Mouse (Mus musculus) right cerebral cortex, postnatal 10 days (tissue): ENCODE data around the gene Sirt2.

Experiments used
- DNase-seq, 2 experiments: peaks; one replicate each; pipeline ENCODE4 v3.0.0; 2021; ENCODE audit warnings: low spot score in 2 of 2

The Sirt2 gene

DNA sequence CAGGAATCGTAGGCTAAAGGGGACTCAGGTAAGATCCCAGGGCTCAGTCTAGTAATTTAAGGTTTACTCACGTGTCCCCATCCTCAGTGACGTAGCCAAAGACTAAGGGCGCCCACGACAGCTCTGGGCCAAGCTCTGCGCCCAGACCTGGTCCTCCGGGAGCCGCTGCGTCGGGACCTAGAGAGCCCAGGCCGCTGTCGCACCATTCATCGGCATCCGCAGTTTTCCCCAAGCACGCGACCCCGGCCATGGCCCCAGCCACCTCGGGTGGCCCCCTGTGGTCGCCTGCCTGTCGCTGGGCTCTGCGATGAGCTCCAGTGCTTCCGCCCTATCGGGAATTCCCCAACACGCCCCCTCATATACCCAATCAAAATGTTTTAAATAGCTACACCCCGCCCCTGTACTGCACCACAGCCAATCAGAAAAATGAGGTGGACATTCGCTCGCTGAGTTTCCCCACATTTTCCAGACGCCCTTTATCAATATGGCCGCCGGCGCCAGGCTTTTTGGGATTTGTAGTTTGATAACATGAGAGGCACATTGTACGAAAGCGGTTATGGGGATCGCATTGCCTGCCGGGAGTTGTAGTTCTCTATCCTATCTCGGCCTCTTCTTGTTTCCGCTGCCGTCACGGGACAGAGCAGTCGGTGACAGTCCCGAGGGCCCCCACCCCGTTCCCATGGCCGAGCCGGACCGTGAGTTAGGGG is at the start of gene Sirt2:
Gene Sirt2, plus strand, starts transcription at position 563 of the 707 bp plus-strand sequence.
- DNase-seq = peak; percentile 99

DNA sequence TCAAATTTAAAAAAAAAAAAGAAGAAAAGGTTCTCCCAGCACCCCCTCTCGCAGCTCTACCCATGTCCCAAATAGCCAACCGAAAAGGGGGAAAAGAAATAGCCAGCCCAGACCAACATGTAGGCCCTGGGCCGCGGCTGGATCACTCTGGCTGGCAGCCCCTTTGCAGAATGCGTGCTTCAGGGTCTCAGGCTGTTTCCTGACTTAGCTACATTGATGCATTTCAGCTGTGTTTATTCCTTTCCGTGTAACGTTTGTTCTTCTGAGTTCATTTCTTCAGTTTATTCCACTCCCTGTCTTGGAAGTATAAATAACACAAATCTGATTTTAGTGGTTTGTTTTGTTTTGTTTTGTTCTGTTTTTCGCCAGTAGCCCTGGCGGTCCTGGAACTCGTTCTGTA is 48.8 kb upstream of the Sirt2 start:
- no peak for DNase-seq

DNA sequence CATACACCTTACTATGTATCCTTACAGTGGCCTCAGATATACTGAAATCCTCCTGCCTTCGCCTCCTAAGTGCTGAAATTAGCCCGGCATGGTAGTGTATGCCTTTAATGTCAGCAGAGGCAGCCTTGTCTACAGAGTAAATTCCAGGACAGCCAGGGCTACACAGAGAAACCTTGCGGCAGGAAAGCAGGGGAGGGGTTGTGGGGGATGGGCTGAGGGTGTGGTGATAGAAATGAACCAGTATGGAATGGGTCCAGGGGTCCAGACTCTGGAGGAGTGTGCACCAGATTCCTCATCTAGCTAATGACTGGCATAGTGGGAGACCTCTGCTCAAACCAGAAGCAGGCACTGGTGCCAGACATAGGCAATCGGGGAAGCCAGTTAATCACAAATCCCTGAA is 47.4 kb upstream of the Sirt2 start:
- no peak for DNase-seq

- DNase-seq = no peak
Measured at GRCm38 (mm10) chr7:28719650-28720049, 46.9 kb upstream of the Sirt2 start.

DNA sequence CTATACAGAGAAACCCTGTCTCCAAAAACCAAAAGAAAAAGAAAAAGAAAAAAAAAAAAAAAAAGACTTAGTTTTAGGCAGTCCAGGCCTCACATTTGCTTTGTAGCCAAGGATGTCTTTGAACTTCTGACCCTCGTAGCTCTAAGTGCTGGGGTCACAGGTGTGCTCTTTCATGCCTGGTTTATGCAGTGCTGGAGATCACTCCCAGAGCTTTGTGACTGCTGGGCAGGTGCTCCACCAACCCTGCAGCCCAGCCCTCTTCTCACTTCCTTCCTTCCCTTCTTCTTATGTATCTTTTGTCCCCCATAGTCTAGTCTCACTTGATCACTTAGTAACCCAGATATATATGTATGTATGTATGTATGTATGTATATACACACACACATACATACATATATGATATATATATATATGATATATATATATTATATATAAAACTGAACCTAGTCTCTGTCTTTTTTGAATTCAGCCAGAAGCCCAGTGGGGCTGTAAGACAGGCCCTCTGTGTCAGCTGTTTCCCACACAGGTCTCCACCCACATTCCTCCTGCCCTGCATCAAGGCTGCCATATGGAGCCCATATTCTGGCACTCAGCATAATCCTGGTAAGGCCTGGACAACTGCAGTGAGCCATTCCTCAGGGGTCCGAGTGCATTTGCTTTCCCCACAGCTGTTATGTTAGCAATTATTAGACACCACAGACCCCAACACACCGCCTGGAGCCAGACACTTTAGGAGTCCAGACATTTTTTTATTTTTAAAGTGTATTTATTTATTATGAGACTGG is 45.6 kb upstream of the Sirt2 start:
- no peak for DNase-seq

DNA sequence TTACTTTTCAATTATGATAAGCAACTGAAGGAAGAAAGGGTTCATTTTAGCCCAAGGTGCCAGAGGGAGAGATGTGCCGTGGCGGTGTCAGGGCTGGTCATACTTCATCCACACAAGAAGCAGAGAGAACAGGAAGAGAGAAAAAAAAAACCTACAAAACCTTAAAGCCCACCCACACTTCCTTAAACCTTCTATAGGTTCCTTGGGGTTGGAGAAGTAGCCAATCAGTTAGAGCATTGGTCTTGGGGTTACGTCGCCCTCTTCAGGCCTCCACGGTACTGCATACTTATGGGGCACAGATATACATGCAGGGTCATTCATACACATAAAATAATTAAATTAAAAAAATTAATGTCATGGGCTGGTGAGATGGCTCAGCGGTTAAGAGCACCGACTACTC is 44.5 kb upstream of the Sirt2 start:
- no peak for DNase-seq

DNA sequence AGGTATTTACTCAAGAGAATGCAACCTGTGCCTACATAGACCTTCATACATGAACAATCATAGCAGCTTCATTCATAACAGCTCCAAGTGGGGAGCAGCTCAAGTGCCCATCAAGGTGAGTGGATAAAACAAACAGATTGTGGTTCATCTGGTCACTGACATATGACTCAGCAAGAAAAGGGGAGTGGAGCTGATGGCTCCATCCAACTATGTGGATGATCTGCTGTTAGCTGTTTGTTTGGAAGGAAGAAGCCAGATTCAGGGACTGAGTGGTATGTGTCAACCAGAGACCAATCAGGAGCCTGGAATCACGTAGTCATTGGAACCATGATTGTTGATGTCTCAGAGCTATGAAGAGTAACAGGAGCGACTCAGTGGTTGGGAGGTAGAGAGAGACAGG is 41.9 kb upstream of the Sirt2 start:
- no peak for DNase-seq

DNA sequence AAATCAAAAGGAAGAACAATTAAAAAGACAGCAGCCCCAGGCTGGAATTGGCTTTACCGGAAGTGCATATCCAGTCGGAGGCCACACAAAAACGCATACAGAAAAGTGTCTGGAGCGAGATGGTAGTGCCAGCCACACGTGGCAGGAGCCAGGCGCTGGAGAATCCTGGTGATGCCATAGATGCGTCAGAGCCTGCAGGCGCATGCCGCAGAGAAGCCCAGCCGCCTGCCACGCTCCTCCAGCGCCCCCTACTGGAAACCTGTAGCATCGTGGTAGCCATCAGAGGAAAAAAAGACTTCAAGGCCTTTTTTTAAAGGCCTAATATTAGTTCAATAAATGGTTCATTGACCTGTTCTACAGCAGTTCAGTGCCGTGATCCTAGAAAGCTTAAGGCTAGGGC is 39.9 kb upstream of the Sirt2 start:
- peak; percentile 84 to 89 for DNase-seq

DNA sequence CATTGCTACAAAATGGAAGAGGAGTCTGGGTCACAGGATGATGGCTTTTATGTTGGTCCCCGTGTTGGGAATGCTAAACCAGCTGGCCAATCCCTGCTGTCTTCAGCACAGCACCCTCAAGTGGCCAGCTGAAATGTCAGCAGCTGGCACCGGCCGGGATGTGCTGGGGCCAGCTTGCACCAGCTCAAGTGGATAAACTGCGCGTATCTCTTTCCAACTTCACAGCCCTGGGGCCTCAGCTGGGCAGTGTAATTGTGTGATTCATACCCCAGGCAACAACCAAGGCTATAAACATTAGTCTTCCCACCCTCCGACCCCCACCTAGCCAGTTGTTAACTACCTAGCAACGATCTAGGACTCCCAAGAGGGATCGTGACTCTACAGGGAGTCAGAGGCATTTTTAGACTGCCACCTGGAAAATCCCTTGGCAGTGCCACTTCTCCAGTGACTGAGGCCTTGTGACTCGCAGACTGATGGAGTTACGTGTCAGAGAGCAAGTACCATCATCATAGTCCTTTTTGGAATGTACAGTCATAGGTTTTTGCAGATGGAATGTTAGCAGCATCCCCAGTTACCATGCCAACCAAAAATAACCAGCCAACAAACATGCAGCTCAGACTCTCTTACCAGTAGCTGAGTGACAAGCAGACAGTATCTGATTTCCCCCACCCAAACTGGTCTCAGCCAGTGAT is 38.7 kb upstream of the Sirt2 start:
- DNase-seq = peak; percentile 56 to 76

DNA sequence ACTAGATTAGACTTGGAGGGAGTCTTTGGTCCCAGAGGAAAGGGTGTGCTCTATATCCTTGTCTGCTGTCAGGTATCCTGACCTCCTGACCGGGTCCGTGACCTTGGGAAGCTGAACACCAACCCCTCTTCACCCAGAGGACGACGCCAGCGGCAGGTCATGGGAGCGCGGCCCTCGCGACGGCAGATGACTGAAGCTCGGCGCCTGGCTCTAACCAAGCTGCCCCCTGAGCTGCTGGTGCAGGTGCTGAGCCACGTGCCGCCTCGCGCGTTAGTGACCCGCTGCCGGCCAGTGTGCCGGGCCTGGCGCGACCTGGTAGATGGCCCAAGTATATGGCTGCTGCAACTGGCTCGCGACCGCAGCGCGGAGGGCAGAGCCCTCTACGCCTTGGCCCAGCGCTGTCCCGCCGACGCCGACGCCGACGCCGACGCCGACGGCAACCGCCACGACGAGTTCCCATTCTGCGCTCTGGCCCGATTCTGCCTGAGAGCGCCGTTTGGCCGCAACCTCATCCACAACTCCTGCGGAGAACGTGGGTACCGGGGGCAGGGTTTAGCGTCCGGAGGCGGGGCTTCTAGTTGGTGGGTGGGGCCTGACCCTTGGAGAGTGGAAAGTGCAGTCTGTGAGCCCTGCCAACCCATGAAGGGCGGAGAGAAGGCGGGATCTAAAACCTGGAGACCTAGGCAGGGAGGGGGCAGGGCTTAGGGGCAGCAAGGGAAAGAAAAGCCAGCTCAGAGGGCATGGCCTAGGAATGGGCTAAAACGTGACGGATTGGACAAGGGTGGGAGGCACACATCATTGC is 34.0 kb upstream of the Sirt2 start:
- peak; percentile 64 to 66 for DNase-seq

- DNase-seq = no peak
Measured at GRCm38 (mm10) chr7:28733211-28733610, 33.3 kb upstream of the Sirt2 start.

DNA sequence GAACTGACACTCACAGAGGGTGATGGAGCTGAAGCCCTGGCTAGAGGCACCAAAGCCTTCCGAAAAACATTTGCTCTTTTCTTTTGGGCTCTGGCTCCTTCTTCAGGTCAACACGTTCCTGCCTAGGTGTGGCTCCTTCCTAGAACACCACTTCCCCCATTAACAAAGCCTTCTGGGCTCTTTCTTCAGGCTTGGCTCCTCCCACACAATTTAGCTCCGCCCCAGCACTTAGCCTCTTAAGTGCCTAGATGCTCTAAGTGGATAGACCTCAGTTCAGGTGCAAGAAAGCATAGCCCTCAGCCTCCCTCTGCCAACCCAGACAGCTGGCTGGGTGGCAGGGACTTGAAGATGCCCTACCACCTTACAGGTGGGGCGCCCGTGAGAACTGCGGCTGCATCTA is 30.8 kb upstream of the Sirt2 start:
- no peak for DNase-seq

- DNase-seq = no peak
Measured at GRCm38 (mm10) chr7:28739829-28740228, 26.7 kb upstream of the Sirt2 start.

- no peak for DNase-seq
Measured at GRCm38 (mm10) chr7:28740949-28741348, 25.6 kb upstream of the Sirt2 start.

DNA sequence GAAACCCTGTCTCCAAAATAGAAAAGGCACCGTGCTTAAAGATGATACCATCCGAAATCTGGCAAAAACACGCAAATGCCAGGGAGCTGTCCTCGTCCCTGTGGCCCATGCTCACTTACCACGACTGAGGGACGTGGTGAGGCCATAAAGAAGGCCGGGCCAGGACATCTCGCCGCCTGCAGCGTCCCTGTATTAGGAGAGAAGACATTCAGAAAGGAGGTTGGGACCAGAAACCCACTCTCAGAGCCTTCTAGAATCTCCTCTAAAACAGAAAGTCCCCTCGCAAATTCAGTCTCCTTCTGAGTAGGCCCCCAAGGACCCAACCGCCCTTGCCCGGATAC is 25.2 kb upstream of the Sirt2 start:
- DNase-seq = no peak

DNA sequence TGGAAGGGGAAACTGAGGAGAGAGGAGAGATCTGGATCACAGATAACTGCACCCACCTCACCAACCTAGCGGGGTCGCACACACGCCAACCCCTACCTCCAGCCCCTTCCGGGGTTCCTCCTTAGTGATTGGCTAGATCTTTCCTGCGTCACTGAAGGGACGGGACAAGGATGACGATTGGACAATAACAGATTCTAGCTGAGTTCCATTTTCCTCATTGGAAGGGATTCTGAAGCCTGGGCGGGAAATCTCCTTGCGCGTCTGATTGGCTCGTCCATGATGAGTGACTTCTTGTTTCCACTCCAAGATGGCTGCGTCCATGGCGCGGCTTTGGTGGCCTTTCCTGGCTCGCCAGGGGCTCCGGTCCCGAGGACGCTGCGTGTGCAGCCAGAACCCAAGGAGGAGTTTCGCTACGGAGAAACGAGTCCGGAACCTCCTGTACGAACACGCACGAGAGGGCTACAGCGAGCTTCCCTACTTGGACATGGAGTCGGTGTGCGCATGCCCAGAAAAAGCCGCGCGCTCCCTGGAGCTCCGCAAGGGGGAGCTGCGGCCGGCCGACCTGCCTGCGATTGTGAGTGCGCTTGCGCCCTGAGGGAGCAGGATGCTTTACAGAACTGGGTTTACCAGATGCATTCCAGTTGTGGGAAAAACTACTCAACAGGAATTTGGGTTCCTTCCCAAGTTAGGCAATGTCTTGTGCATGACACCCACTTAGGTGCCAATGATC is 24.7 kb upstream of the Sirt2 start, which contains the start of the genes Mrps12 and Sars2:
Gene Mrps12, minus strand, starts transcription at position 112 of the 730 bp plus-strand sequence.
Gene Sars2, plus strand, starts transcription at position 284 of the 730 bp plus-strand sequence.
- DNase-seq = peak; percentile 97 to 99

DNA sequence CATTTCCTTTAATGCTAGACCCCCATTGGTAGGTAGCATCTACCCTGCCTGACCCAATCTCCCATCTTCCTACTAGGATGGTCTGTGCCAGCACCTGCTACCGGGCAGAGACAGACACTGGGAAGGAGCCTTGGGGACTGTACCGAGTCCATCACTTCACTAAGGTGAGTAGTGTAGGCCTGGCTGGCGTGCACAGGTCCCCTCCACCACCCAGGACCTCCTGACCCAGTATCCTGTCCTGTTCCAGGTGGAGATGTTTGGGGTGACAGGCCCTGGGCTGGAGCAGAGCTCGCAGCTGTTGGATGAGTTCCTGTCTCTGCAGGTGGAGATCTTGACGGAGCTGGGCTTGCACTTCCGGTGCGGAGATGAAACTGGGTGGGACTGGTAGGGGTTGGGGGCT is 16.6 kb upstream of the Sirt2 start:
- no peak for DNase-seq

DNA sequence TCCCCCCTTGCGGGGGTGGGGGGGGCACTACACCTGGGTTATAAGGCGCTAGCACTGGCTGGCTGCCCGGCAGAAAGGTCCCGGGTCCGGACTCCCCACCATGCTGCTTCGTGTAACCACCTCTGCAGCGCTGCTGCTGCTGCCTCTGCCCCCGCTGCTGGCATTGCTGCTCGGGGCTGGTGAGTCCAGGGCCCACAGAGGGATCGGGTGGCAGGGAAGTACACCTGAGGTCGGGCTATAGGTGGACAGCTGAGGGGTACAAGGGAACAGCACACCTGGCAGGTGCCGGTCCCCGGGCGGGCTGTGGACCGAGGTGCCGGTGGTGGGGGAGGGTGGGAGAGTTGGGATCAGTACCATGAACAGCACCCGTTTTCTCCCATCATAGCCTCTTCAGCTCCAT is 10.5 kb upstream of the Sirt2 start, which contains the start of gene Ccer2:
Gene Ccer2, plus strand, starts transcription at position 96 of the 400 bp plus-strand sequence.
- no peak for DNase-seq

- DNase-seq = no peak
Measured at GRCm38 (mm10) chr7:28758623-28759022, 7.9 kb upstream of the Sirt2 start.

- no peak for DNase-seq
Measured at GRCm38 (mm10) chr7:28761907-28762306, 4.6 kb upstream of the Sirt2 start.

GRCm38 (mm10) chr7:28765211-28765610 is 1.3 kb upstream of the Sirt2 start:
- DNase-seq = no peak
